23 mouse cellular contexts compared by ENCODE assay signal in the genomic region with DNA sequence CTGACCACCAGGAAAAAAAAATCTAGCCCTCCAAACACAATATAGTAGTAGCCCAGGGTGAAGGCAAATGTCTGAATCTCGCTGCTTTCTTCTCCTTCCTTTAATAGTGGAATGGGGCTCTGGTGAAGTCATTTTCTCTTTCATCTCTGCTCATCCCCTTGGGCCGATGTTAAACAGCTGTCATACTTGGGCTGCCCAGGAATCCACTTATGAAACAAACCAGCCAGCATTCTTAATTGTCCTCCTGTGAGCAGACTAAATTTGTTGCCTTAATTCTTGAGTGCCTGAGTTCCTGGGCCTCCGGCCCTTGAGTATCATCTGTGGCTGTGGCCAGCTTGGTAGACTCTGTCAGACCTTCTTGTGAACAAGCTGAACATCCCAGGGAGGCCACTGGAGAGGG.
DNase-seq lines count a peak whose midpoint lies in the region; ATAC-seq and TF ChIP-seq lines count a peak whose summit lies in the region.
"Had no signal": no experiment of that assay in that cellular context is flagged by ENCODE, and none has a peak within 500 bp of the region (broad histone marks: within the 10 kb centered on the region; RNA-seq: fewer than 3 reads in every experiment).

No protein-coding gene starts in this region.

- 38% methylated on average over 3 of the region's 3 CpGs for WGBS in forebrain, embryonic 12.5 days
- WGBS in forebrain, embryonic 10.5 days = 54% methylated on average over 3 of the region's 3 CpGs
- WGBS in intestine, embryonic 14.5 days = 31% methylated on average over 3 of the region's 3 CpGs
- 58% methylated on average over 3 of the region's 3 CpGs for WGBS in intestine, postnatal 0 days
- 39% methylated on average over 3 of the region's 3 CpGs for WGBS in midbrain, postnatal 0 days

- no peak overlapping the region for H3K4me2 ChIP-seq in forebrain, embryonic 12.5 days
- 0 out of 2 replicates have a peak overlapping the region, but pooled peaks have one; percentile 11 for H3K4me2 ChIP-seq in intestine, embryonic 14.5 days (ENCODE audit: low read length)
- no peak overlapping the region for H3K4me2 ChIP-seq in intestine, postnatal 0 days (replicated peaks; ENCODE audit: low read depth)
- H3K4me2 ChIP-seq in midbrain, postnatal 0 days (ENCODE audit: low read depth, low read length, poor library complexity, severe bottlenecking) = no peak overlapping the region
- H3K4me2 ChIP-seq: embryonic facial prominence, embryonic 12.5 days; kidney, embryonic 15.5 days; liver, embryonic 11.5 days had no signal

- no peak overlapping the region for H3K4me3 ChIP-seq in forebrain, embryonic 12.5 days (replicated peaks)
- no peak overlapping the region for H3K4me3 ChIP-seq in forebrain, embryonic 10.5 days
- no peak overlapping the region for H3K4me3 ChIP-seq in intestine, embryonic 14.5 days (ENCODE audit: low read depth, low read length)
- H3K4me3 ChIP-seq in intestine, postnatal 0 days (ENCODE audit: low read depth, low read length) = no peak overlapping the region
- no peak overlapping the region for H3K4me3 ChIP-seq in midbrain, postnatal 0 days (ENCODE audit: low read depth, low read length)
- H3K4me3 ChIP-seq: embryonic facial prominence, embryonic 12.5 days; erythroblast, embryonic 14.5 days; kidney, embryonic 15.5 days had no signal

- no peaks in the 10 kb centered on the region for H3K9me3 ChIP-seq in forebrain, embryonic 12.5 days
- H3K9me3 ChIP-seq in forebrain, embryonic 10.5 days = no peaks in the 10 kb centered on the region
- H3K9me3 ChIP-seq in intestine, embryonic 14.5 days (ENCODE audit: control insufficient read depth, low read length) = no peaks in the 10 kb centered on the region
- no peaks in the 10 kb centered on the region for H3K9me3 ChIP-seq in intestine, postnatal 0 days (ENCODE audit: control insufficient read depth)
- no peaks in the 10 kb centered on the region for H3K9me3 ChIP-seq in midbrain, postnatal 0 days (ENCODE audit: low read length)
- H3K9me3 ChIP-seq: embryonic facial prominence, embryonic 12.5 days; kidney, embryonic 15.5 days had no signal

- H3K4me1 ChIP-seq in forebrain, embryonic 12.5 days = peaks cover 15% of the 10 kb centered on the region
- peaks cover 17% of the 10 kb centered on the region for H3K4me1 ChIP-seq in forebrain, embryonic 10.5 days
- peaks cover 12% of the 10 kb centered on the region for H3K4me1 ChIP-seq in intestine, embryonic 14.5 days (replicated peaks; ENCODE audit: control insufficient read depth, insufficient read depth, low read length)
- H3K4me1 ChIP-seq in intestine, postnatal 0 days (replicated peaks; ENCODE audit: control insufficient read depth, insufficient read depth, low read length) = no peaks in the 10 kb centered on the region
- H3K4me1 ChIP-seq in midbrain, postnatal 0 days (ENCODE audit: insufficient read depth, low read length) = peaks cover 5% of the 10 kb centered on the region; the same call in 1 of the 2 replicates
- H3K4me1 ChIP-seq: kidney, embryonic 15.5 days had no signal

- no peak overlapping the region for H3K9ac ChIP-seq in forebrain, embryonic 12.5 days
- H3K9ac ChIP-seq in intestine, embryonic 14.5 days (ENCODE audit: low read length) = no peak overlapping the region
- no peak overlapping the region for H3K9ac ChIP-seq in intestine, postnatal 0 days (ENCODE audit: low read depth, low read length)
- H3K9ac ChIP-seq in midbrain, postnatal 0 days (replicated peaks; ENCODE audit: low read length, poor library complexity, severe bottlenecking) = no peak overlapping the region
- H3K9ac ChIP-seq: embryonic facial prominence, embryonic 12.5 days; kidney, embryonic 15.5 days; liver, postnatal 0 days had no signal

- H3K27ac ChIP-seq in forebrain, embryonic 12.5 days = 0 out of 2 replicates have a peak overlapping the region, but pooled peaks have one; percentile 42
- no peak overlapping the region for H3K27ac ChIP-seq in forebrain, embryonic 10.5 days
- H3K27ac ChIP-seq in intestine, embryonic 14.5 days (ENCODE audit: low read depth) = no peak overlapping the region
- no peak overlapping the region for H3K27ac ChIP-seq in intestine, postnatal 0 days (ENCODE audit: low read depth, low read length)
- H3K27ac ChIP-seq in midbrain, postnatal 0 days (ENCODE audit: low read depth, low read length) = no peak overlapping the region
- H3K27ac ChIP-seq: embryonic facial prominence, embryonic 12.5 days; kidney, embryonic 15.5 days; macrophage had no signal

- no peak for DNase-seq in forebrain, embryonic 10.5 days (ENCODE audit: extremely low spot score, low spot score)
- DNase-seq in intestine, embryonic 14.5 days (ENCODE audit: low spot score) = no peak
- DNase-seq in Muller cell, postnatal 12 days (ENCODE audit: inconsistent ontology term) = peak; percentile 7
- DNase-seq in midbrain, postnatal 0 days (ENCODE audit: low spot score) = peak; percentile 32
- no peak for DNase-seq in liver
- DNase-seq: cerebellum, adult 11-12 months; gastrocnemius, postnatal 25 days; kidney, postnatal 36 days; layer of hippocampus, postnatal 36 days; liver, postnatal 0 days; right cerebral cortex, postnatal 25 days; thymus, postnatal 14 days had no signal

- H3K36me3 ChIP-seq in forebrain, embryonic 12.5 days (replicated peaks) = no peaks in the 10 kb centered on the region
- H3K36me3 ChIP-seq in forebrain, embryonic 10.5 days (replicated peaks) = no peaks in the 10 kb centered on the region
- H3K36me3 ChIP-seq in intestine, embryonic 14.5 days (ENCODE audit: control insufficient read depth, insufficient read depth, low read length) = no peaks in the 10 kb centered on the region
- no peaks in the 10 kb centered on the region for H3K36me3 ChIP-seq in intestine, postnatal 0 days (ENCODE audit: control insufficient read depth, insufficient read depth)
- no peaks in the 10 kb centered on the region for H3K36me3 ChIP-seq in midbrain, postnatal 0 days (ENCODE audit: insufficient read depth, low read length)
- H3K36me3 ChIP-seq: embryonic facial prominence, embryonic 12.5 days; kidney, embryonic 15.5 days had no signal

- TF ChIP-seq CTCF in intestine, postnatal 0 days (IDR thresholded peaks at IDR 0.05; ENCODE audit: low read depth) = no peak
- TF ChIP-seq CTCF in midbrain, postnatal 0 days (IDR thresholded peaks at IDR 0.05) = no peak

- peaks cover 3% of the 10 kb centered on the region; the same call in 1 of the 2 replicates for H3K27me3 ChIP-seq in forebrain, embryonic 12.5 days
- H3K27me3 ChIP-seq in forebrain, embryonic 10.5 days (ENCODE audit: poor library complexity, severe bottlenecking) = no peaks in the 10 kb centered on the region; the same call in 1 of the 2 replicates
- no peaks in the 10 kb centered on the region for H3K27me3 ChIP-seq in intestine, embryonic 14.5 days (replicated peaks; ENCODE audit: control insufficient read depth, insufficient read depth, low read length)
- H3K27me3 ChIP-seq in intestine, postnatal 0 days (replicated peaks; ENCODE audit: control insufficient read depth, insufficient read depth, low read length) = no peaks in the 10 kb centered on the region
- H3K27me3 ChIP-seq in midbrain, postnatal 0 days (ENCODE audit: insufficient read depth, low read length) = no peaks in the 10 kb centered on the region
- H3K27me3 ChIP-seq: embryonic facial prominence, embryonic 12.5 days; kidney, embryonic 15.5 days had no signal

- no peak for ATAC-seq in forebrain, embryonic 12.5 days (ENCODE audit: low FRiP score)
- ATAC-seq in intestine, embryonic 14.5 days (replicated peaks; ENCODE audit: low FRiP score, low TSS enrichment, low read depth) = no peak
- ATAC-seq in intestine, postnatal 0 days = no peak
- no peak for ATAC-seq in midbrain, postnatal 0 days (ENCODE audit: low FRiP score)
- ATAC-seq: CD4-positive, CD25-positive, alpha-beta regulatory T cell, adult 4 months; inflammation-experienced regulatory T-cells, adult 6 months; liver, postnatal 0 days; lung, postnatal 0 days; Patski had no signal

Comparison
In these comparisons a context has a peak if more than half of its experiments do, and no peak if none do; other contexts are left out.
1. DNase-seq: peak in Muller cell, postnatal 12 days (single experiment) and midbrain, postnatal 0 days (single experiment); none in forebrain, embryonic 10.5 days (single experiment), intestine, embryonic 14.5 days (single experiment) and liver (single experiment).